Mouse (Mus musculus) cerebellum, adult 18-20 months (tissue): ENCODE measurements at regions not wholly inside any gene's neighbourhood (a gene's known extent, or its start where the extent isn't known, plus 50 kb on each side); places are given as distances from the start of the nearest gene placed in this dataset.

Source experiments
- DNase-seq, 2 experiments: peaks; one replicate each; pipeline ENCODE4 v3.0.0; 2021

DNA sequence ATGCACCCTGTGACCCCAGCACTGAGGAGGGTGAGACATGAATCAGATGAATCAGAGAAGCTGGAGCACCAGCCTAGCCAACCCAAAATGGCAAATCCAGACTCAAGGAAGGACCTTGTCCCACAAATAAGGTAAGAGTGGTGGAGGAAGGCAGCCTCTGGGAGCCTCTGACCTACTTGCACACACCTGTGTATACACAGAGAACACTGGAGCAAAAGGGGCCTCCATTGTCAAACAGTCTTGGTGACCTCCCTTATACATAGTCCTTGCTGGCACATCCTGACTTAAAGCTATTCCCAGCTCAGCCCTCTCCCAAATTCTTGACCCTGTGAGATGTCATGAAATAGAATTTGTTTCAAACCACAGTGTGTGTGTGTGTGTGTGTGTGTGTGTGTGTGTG is 57.1 kb downstream of the Inhbb start:
- no peak for DNase-seq

DNA sequence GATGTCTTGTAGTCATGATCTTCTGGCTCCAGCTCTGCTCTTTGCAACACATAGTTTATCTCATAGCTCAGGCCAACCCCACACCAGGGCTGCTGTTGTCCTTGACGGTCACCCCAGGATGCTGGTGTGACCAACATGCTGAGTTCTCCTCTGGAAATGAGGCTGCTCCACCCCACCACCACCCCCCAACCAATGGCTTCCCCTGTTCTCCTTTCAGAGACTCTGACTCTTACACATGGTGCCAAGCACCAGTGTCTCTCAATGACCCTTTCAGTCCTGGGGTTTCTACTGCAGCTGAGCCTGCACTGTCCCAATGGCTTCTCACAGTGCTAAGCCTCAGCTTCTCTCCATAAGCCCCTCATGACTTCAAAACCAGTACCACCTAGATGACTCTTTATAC is 64.0 kb downstream of the Inhbb start:
- DNase-seq = no peak

DNA sequence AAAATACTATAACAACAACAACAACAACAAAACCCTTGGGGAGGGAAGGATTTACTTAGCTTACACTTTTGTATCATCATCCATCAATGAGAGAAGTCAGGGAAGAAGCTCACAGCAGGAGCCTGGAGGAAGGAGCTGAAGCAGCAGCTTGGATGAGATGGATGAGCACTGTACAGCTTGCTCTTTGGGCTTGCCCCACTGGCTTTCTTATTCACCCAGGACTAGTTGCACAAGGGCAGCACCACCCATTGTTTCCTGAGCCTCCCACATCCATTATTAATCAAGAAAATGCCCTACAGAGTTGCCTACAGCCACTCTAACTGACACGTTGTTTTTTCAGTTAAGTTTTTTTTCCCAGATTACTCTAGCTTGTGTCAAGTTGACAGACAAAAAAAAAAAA is 65.1 kb downstream of the Inhbb start:
- DNase-seq = no peak

DNA sequence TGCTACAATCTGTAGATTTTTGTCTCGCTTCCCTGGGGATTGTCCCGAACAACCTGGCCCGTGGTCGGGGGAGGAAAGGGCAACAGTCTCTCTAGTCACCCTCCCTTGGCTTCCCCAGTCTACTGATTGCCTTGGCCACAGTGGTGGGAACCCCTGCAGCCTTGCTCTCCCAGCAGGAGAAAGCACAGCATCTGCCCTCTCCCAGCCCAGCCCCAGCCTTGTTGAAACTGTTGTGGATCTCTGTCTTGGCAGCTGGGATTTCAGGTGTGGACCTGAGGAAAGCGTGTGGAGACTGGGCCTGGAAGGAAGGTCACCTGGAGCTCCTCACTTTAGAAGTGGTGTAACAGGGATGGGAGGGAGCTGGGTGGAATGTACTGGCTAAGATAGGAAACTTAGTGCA is 66.6 kb downstream of the Inhbb start:
- DNase-seq = no peak

DNA sequence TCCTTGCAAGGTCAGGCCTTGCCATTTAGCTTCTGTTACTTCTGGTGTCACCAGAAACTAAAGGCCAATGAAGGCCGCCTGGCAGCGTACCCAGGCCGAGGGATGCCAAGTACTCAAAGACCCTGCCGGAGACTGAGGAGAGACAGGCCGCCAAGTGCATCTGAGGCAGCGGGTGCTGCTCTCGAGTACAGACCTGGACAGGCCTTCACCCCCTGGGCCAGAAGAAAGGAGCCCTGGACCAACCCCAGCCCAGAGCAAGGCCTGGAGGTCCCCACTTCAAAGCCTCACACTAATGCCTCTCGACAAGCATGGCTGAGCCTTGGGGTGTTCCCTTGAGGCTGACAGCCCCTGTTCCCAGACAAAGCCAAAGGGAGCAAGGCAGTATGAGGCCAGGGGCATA is 70.5 kb downstream of the Inhbb start:
- no peak for DNase-seq

DNA sequence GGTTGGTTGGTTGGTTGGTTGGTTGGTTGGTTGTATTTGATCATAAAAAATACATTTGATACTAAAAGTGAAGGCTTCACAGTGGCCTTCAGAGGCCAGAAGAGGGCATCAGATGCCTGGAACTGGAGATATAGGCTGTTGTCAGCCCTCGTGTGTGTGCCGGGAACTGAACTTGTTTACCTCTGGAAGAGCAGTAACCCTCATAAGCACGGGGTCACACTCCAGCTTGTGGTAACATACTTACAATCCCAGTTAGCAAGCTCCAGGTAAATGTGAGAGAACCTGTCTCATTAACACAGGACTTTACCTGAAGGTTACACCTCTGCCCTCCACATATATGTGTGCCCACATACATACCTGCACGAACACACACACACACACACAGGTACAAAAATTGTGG is 71.2 kb downstream of the Inhbb start:
- no peak for DNase-seq

DNA sequence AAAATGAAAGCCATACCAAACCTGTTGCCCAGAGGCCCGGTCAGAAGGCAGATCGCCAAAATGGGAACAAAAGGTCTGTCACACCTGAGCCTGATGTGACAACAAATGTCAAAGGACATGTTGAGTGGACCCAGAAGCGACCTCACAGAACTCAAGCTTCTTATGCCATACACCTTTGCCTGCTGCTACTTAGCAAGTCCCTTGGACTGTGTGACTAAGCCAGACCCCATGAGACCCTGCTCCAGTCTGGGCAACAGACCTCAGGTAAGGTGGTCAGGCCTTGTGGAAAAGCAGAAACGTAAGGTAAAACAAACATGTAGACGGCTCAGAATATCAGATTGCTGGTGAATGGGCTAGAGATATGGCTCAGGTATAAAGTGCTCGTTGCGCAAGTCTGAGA is 71.8 kb downstream of the Inhbb start:
- no peak for DNase-seq

DNA sequence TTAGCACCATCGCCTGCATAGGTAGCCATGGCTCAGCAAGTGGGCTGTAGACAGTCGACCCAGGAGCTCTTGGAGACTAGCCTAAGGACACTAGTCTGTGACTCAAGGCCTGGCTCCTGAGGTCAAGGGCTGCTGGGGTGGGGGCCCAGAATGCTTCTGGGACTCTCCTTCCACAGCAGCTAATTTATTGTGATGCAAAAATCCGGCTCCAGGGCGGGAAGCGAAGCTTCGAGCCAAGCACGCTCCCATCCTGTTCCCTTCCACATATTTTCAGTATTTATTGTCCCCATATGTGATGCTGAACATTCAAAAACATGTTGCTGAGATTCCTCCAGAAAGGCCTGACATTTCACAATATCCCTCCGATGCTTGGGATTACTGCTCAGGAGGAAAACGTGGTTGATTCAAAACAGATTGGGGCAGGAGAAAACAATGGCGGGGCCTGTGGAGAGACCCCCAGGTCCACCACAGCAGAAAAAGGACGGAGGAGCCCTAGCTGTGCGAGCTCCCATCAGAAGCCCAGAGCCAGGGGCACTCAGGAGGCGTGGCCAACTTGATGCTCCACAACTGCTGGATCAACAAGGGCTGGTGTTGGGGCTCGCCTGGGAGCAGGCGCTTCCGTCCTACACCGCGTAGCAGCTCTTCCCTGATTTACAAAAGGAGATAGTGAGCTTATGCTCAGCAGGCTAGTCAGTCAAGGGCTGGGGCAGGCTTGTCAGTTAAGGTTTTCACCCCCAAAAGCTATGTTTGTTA is 73.4 kb downstream of the Inhbb start:
- DNase-seq = no peak

DNA sequence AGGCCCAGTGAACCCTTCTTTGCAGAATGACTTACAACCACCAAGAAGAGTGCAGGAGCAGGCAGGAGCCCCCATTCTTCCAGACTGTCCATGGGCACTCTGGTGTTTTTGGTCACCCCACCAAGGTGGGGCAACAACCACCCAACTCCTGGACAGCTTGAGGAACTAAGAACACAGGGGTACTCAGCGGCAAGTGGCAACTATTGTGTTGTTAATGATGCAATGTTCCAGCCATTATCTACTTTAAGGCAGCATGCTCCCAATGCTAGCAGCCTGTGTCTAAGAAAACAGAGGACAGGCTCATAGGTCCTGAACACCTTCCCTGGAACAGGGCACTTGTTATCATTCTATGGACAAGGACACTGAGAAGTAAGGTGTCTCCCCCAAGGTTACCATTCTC is 74.3 kb downstream of the Inhbb start:
- no peak for DNase-seq

DNA sequence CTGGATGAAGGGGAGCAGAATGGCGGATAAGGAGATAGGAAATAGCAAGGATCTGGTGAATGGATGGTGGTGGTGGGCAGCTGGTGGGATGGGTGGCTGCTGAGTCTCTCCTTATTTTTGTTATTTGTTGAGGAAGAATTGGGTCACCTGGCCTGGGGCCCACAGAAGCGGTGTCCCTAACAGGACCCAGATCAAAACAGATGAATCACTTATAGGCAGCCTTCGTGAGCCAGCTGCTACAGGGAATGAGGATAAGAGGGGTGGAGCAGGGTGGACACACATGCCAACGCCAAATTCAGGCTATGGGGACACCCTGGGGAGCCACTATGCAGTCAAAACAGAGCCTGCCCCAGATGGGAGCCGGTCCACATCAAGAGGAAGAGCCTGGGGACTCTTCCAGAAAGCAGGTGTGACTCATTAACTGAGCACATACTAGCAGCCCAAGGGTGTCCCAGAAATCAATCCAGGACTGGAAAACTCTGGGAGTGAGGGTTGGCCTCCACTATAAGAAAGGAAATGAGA is 75.4 kb downstream of the Inhbb start:
- DNase-seq = no peak

DNA sequence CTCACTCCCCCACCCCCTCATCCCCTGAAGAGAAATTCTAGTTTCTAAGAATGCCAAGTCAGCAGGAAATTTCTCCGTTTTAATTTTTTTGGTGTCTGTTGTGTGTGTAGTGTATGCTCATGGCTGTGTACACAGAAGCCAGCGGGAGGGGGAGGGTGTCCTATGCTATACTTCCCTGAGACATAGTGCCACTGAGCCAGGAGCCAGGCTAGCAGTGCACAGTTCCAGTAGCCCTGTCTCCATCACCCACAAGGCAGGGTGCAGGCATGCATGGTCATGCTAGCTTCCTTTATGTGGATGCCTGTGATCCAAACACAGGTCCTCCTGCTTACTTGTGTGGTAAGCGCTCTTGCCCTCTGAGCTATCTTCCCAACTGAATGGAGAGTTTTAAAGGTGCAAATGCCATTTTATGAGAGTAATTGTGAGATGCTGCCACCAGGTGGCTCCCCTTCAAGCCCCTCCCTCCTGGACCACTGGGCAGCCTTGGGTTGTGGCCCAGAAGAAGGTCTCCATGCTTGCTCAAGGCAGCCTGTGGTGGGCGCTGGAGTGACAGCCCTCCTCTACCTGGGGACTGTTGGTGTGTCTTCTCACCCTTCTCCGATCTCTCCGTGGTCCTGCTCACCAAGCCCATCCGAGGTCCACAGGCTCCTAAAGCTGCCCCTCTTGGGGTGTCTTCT is 76.8 kb downstream of the Inhbb start:
- no peak for DNase-seq

DNA sequence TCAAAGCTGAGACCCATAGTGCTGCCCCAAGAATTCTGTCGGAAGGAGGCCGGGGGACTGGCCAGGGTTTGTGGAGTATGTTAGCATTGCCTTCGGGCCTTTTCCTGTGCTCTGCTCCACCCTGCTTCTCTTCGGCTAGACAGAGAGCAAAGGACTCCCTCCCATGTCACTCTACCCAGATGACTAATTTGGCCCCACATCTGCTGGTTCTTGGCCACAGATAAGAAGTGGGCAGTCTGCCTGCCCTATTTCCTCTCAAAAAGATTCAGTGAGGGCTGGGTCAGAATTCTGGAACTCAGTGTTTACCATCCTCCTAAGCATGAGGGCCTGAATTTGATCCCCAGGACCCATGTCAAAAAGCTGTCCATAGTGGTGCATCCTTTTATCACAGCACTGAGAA is 78.0 kb downstream of the Inhbb start:
- DNase-seq = no peak

DNA sequence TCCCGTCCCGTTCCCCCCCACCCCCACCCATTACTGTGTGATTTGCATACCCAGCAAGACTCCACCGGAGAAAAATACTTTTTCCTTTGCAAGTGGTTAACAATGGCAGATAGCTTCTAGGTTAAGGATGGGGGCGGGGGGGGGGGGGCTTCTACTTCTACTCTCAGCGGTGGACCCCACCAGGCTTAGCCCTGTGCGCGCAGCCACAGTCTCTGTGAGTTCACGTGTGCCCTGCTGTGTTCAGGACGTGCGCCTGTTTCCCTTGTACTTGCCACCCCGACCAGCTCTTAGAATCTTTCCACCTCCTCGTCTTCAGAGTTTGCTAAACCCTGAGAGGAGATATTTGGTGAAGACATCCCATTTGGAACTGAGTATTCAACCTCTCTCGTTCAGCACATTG is 86.9 kb downstream of the Inhbb start:
- DNase-seq = no peak

DNA sequence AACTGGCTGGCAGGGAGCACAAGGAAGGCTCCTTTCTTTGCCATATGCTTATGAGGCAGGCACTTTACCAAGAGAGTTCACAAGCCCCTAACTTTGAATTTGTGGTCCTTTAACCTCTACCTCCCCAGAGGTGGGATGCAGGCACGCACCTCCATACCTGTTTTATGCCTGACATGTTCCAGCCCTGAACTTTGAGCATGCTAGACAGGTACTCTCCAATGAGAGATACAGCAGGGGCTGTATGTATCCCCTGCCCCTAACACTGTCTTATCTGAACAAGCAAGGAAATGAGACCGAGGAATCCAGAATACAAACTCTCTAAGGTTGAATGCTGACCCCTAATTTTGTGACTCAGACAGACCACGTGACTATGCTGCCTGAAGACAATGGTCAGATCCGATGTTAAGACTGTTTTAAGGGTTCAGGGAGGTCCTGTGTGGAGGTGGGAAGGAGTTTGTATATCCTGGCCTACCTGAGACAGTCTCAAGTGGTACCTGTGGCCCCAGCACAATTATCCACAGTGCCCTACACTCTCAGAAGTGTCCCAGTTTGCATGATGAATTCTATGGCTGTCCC is 91.2 kb downstream of the Inhbb start:
- DNase-seq = no peak

DNA sequence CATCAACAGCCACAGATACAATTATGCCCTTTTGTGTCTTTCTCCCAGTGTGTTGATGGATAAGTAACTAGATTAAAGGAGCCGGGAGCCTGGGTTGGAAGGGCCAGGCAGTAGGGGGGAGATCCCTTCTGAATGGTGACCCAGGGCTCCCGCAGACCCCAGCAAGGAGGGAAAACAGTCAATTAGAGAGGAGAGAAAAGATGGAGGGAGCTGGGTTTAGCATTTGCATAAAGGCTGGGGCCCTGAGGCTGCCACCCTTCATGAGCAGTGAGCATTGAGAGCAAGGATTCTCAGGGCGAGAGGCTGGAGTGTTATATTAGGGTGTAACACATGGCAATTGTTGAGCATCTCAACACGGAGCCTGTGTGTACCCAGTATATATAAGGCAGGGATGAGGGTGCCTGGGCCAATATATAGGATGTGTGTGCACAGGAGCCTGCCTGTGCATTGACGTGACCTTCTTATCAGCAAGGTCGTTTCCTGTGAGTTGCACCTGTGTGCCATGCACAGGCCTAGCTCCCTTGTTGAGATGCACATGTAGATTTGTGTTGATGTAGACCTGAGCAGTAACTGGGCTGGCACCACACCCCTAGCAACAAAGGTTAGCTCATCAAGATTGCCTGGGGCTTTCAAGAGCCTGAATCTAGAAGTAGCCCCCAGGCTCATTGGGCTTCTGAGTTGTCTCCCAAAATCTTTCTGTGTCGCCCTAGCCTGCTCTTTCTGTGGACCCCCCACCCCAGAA is 92.2 kb downstream of the Inhbb start:
- no peak for DNase-seq

DNA sequence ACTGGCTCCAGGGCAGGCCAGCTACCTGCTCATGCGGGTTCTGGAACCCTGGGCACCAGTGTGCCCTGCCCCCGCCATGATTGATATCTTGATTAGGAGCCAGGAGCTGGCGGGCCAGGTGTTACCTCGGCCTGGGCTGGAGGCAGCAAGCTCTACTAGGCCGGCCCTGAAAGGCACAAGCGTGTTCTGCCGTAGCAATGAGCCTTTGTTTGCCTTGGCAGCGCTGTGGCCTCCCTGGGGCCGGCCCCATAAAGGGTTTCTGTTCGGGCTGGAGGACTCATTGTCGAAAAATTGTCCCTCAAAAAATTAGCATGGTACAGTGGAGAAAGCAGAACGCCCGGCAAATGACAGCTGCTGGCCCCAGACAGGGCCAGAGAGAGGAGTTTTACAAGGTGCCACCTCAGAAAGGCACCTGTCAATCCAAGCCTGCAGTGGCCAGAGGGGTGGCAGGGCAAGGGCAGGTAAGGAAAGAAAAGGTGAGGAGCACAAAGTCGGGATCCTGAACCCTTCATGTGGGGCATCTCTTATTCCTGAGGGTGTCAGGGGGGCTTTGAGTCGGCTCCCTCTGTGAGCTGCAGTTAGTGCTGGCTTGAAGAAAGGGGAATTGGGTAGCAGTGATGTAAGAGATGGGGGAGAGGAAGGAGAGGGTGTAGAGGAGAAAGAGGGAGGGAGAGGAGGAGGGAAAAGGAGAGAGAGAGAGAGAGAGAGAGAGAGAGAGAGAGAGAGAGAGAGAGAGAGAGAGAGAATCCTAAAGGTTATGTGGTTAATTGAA is 92.9 kb downstream of the Inhbb start:
- peak; percentile 10 to 30 for DNase-seq

DNA sequence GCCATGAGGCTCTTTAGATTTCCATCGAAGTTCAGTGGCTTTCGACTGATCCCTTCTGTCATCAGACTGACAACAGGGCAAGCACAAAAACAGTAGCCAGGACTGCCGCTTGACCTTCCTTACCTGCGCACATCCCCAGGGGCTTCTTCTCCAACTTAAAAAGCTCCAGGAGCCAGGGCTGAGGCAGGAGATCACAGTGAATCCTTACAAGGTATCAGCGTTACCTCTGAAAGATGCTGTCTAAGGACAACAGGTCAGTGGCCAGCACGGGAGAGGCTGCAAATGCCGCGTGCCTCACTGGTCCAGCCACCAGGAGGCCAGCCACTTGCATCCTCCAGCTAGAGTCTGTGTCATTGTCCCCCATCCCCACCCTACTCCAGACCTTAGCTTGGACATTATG is 97.5 kb downstream of the Inhbb start:
- DNase-seq = no peak

DNA sequence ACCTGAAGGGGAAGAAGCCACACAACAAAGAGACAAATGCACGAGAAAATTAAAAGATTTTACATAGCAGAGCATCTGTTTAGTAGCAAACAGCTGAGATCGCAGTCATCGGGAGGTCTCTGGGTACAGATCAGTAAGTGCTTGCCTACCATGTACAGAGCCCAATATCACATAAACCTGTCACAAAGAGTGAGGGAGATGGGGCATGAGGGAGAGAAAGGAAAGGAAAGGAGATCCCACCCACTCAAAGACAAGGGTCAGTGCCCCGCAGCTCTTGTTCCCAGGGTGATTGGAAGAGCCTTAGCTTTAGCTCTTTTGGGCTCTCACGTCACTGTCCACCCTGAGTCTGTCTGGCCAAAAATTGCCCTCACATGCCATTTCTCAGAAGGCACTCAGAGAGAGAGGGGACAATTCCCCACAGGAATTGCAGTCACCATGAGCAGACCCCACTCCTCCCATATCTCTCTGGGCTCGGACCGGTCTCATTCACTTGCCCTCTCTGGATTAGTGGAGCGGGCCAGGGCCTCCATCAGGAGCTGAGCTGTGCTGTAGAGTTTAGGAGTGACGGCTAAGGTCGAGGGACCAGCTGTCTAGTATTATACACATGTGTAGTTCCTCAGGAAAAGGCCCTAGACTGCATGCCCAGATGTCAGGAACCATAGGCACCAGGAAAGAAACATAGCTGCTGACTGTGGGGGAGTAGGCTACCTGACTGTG is 99.6 kb downstream of the Inhbb start:
- no peak for DNase-seq

DNA sequence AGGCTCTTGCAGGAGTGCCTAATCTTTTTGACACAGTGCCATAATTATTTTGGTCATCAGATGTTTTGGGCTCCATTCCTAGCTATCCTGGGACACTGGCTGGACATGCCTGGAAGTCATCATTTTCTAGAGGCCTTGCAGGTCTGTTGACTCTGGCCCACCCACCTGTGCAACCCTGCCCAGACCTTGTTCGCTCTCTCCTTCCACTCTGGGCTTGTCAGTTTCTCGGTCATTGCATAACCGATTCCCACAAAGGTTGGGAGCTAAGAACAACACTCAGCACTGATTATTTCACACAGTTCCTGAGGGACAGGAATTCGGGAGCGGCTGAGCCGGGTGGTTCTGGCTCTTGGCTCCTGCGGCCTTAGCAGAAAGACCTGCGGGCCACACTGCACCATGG is 100.2 kb downstream of the Inhbb start:
- DNase-seq = no peak

DNA sequence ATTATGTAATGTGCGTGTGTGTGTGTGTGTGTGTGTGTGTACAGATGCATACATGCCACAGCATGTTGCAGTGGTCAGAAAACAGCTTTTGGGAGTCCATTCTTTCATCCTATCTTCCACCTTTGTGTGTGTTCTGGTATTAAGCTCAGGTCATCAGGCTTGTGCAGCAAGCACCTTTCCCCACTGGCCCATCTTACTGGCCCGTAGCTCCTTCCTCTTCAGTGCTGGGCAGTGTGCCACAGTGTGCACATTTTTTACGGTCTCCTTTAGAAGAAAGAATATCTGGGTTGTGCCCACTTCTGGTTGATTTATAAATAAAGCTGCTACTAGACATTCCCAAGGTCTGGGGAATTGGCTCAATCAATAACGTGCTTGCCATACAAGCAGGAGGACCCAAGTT is 105.0 kb downstream of the Inhbb start:
- DNase-seq = no peak

DNA sequence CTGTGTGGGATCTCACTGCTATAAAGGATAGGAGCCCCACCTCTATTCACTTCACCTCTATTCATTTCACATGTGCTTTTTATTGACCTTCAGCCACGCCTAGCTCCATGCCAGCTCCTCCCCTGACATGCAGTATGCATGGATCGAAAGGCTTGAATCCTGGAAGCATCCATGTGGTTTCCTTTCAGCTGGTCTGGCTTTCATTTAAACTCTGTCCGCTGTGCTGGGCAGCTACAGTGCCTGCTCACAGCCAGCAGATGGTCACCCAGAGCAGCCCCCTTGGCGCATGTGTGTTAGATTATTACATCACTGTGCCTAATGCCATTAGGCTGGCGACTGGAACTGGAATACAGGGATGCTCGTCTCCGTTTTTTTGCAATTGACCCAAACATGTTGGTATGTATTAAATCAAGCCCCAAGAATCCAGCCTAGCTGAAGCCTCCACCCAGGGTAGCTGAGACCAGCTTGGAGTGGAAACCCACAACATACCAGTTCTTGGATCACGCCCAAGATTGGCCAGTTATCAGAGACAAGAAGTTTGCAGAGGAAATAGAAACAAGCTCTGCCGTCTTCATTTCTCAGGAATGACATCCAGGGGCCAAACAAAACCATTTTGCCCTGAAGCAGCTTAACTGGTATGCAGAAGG is 113.2 kb downstream of the Inhbb start:
- no peak for DNase-seq
